Mouse (Mus musculus) heart, embryonic 10.5 days (tissue): Measurements from ENCODE around the gene Cdk18. TPM values are rescaled to one million over a fixed set of nuclear protein-coding genes. Genes with fewer than 3 reads are reported as not detected.

Experiments
- DNase-seq: peaks from one replicate; pipeline ENCODE4 v3.0.0-alpha.2; 2017; ENCODE audit warnings: low spot score
- H3K27ac ChIP-seq: fragments of 300-500 bp; sonication (generic); 2 replicates; pipeline ENCODE4 v1.5.1; 2016; ENCODE audit warnings: mild to moderate bottlenecking
- H3K27me3 ChIP-seq: fragments of 300-500 bp; sonication (generic); 2 replicates; pipeline ENCODE4 v1.6.1; 2016; ENCODE audit warnings: mild to moderate bottlenecking; ENCODE audit not compliant: poor library complexity, insufficient read depth, severe bottlenecking
- H3K36me3 ChIP-seq: fragments of 300-500 bp; sonication (generic); 2 replicates; pipeline ENCODE4 v1.6.1; 2016; ENCODE audit warnings: mild to moderate bottlenecking, moderate library complexity
- H3K4me1 ChIP-seq: fragments of 300-500 bp; sonication (generic); 2 replicates; pipeline ENCODE4 v1.6.1; 2016; ENCODE audit warnings: mild to moderate bottlenecking
- H3K4me3 ChIP-seq: fragments of 300-500 bp; sonication (generic); 2 replicates; pipeline ENCODE4 v1.5.1; 2016; ENCODE audit warnings: mild to moderate bottlenecking, moderate library complexity
- H3K9me3 ChIP-seq: fragments of 300-500 bp; sonication (generic); 2 replicates; pipeline ENCODE4 v1.6.1; 2016; ENCODE audit warnings: mild to moderate bottlenecking, moderate library complexity
- WGBS: fragments of 180-500 bp; shearing (Covaris S2); methylation state at CpG from one replicate; pipeline ENCODE4 v1.1.7; 2016; 5-methylcytosine and 5-hydroxymethylcytosine counted together
- polyA plus RNA-seq: library from polyadenylated mRNA; unstranded; fragments of >200 nt; fragmentation: Nextera tagmentation; extraction: Ambion mirVana; gene quantifications from 2 replicates; pipeline ENCODE4 v1.2.1, GENCODE M21; 2016

The Cdk18 gene
- polyA plus RNA-seq, 1 experiment from 2014 or later = 6.8 TPM

GRCm38 (mm10) chr1:132144223-132144622, 4.7 kb upstream of the Cdk18 start:
- Histone ChIP-seq H3K27ac (no peak overlapping the region), H3K36me3 (no peaks in the 10 kb centered on the region), H3K9me3 (no peaks in the 10 kb centered on the region), H3K27me3 (peaks cover 7% of the 10 kb centered on the region), H3K4me1 (peaks cover 23% of the 10 kb centered on the region), H3K4me3 (no peak overlapping the region)
- 44% methylated on average over 2 of the region's 2 CpGs for whole genome bisulfite sequencing
- DNase-seq = no peak

GRCm38 (mm10) chr1:132143730-132144129, 4.2 kb upstream of the Cdk18 start:
- WGBS = 76% methylated on average over 4 of the region's 4 CpGs
- H3K36me3 ChIP-seq = no peaks in the 10 kb centered on the region
- H3K27ac ChIP-seq = no peak overlapping the region
- H3K4me1 ChIP-seq = peaks cover 27% of the 10 kb centered on the region
- H3K4me3 ChIP-seq = no peak overlapping the region
- DNase-seq = no peak
- no peaks in the 10 kb centered on the region for H3K9me3 ChIP-seq
- peaks cover 7% of the 10 kb centered on the region for H3K27me3 ChIP-seq

GRCm38 (mm10) chr1:132143079-132143478, 3.6 kb upstream of the Cdk18 start:
- no peaks in the 10 kb centered on the region for H3K9me3 ChIP-seq
- no peak overlapping the region for H3K27ac ChIP-seq
- H3K4me3 ChIP-seq = no peak overlapping the region
- no peaks in the 10 kb centered on the region for H3K36me3 ChIP-seq
- DNase-seq = no peak
- H3K27me3 ChIP-seq = peaks cover 13% of the 10 kb centered on the region
- WGBS = 58% methylated on average over 5 of the region's 5 CpGs
- H3K4me1 ChIP-seq = peaks cover 34% of the 10 kb centered on the region

GRCm38 (mm10) chr1:132141753-132142152, 2.3 kb upstream of the Cdk18 start:
- no peak for DNase-seq
- Histone ChIP-seq H3K9me3 (no peaks in the 10 kb centered on the region), H3K27me3 (peaks cover 25% of the 10 kb centered on the region), H3K4me3 (no peak overlapping the region), H3K4me1 (peaks cover 38% of the 10 kb centered on the region), H3K27ac (0 out of 2 replicates have a peak overlapping the region, but pooled peaks have one; percentile 7), H3K36me3 (no peaks in the 10 kb centered on the region)
- 64% methylated on average over 13 of the region's 13 CpGs for WGBS

- Histone ChIP-seq H3K9me3 (no peaks in the 10 kb centered on the region), H3K36me3 (no peaks in the 10 kb centered on the region)
- 68% methylated on average over 2 of the region's 2 CpGs for WGBS
These were observed 1.7 kb upstream of the Cdk18 start for GRCm38 (mm10) chr1:132141166-132141565.

GRCm38 (mm10) chr1:132140574-132140973, 1.1 kb upstream of the Cdk18 start:
- WGBS = 58% methylated on average over 4 of the region's 4 CpGs
- H3K36me3 ChIP-seq = no peaks in the 10 kb centered on the region
- no peak for DNase-seq
- no peaks in the 10 kb centered on the region for H3K9me3 ChIP-seq
- H3K4me1 ChIP-seq = peaks cover 40% of the 10 kb centered on the region
- H3K27me3 ChIP-seq = peaks cover 25% of the 10 kb centered on the region
- no peak overlapping the region for H3K27ac ChIP-seq
- no peak overlapping the region for H3K4me3 ChIP-seq

More at GRCm38 (mm10) chr1:132141166-132141565, 1.7 kb upstream of the Cdk18 start:
- Histone ChIP-seq H3K4me1 (peaks cover 38% of the 10 kb centered on the region), H3K4me3 (no peak overlapping the region), H3K27me3 (peaks cover 25% of the 10 kb centered on the region), H3K27ac (0 out of 2 replicates have a peak overlapping the region, but pooled peaks have one; percentile 7)
- DNase-seq = no peak

GRCm38 (mm10) chr1:132140171-132140570, 687 bp upstream of the Cdk18 start:
- no peaks in the 10 kb centered on the region for H3K9me3 ChIP-seq
- no peak for DNase-seq
- WGBS = 55% methylated on average over 10 of the region's 10 CpGs
- H3K36me3 ChIP-seq = no peaks in the 10 kb centered on the region
- peak overlapping the region; percentile 85; the same call in 1 of the 2 replicates for H3K4me3 ChIP-seq
- no peak overlapping the region for H3K27ac ChIP-seq
- peaks cover 25% of the 10 kb centered on the region for H3K27me3 ChIP-seq
- peaks cover 44% of the 10 kb centered on the region for H3K4me1 ChIP-seq

- WGBS = 3% methylated on average over 35 of the region's 35 CpGs
- DNase-seq = no peak
- peaks cover 54% of the 10 kb centered on the region for H3K4me1 ChIP-seq
- H3K27me3 ChIP-seq = peaks cover 25% of the 10 kb centered on the region
- H3K27ac ChIP-seq = peak overlapping the region; percentile 89
- no peaks in the 10 kb centered on the region for H3K36me3 ChIP-seq
- peak overlapping the region; percentile 85 for H3K4me3 ChIP-seq
- H3K9me3 ChIP-seq = no peaks in the 10 kb centered on the region
These were observed 688 bp downstream of the Cdk18 start for GRCm38 (mm10) chr1:132138576-132139415.

- no peak for DNase-seq
- Histone ChIP-seq H3K4me1 (peaks cover 58% of the 10 kb centered on the region), H3K9me3 (no peaks in the 10 kb centered on the region), H3K36me3 (no peaks in the 10 kb centered on the region), H3K4me3 (peak overlapping the region; percentile 85), H3K27ac (peak overlapping the region; percentile 89), H3K27me3 (peaks cover 25% of the 10 kb centered on the region)
- 50% methylated on average over 9 of the region's 9 CpGs for WGBS
These were observed 1.4 kb downstream of the Cdk18 start for GRCm38 (mm10) chr1:132137935-132138575.

GRCm38 (mm10) chr1:132136847-132137246, 2.6 kb downstream of the Cdk18 start:
- DNase-seq = no peak
- Histone ChIP-seq H3K9me3 (no peaks in the 10 kb centered on the region), H3K36me3 (no peaks in the 10 kb centered on the region), H3K4me3 (no peak overlapping the region), H3K27me3 (peaks cover 21% of the 10 kb centered on the region), H3K4me1 (peaks cover 66% of the 10 kb centered on the region), H3K27ac (no peak overlapping the region; the same call in 1 of the 2 replicates)
- WGBS = 97% methylated on average over 3 of the region's 3 CpGs

- 78% methylated on average over 7 of the region's 7 CpGs for WGBS
- no peaks in the 10 kb centered on the region for H3K36me3 ChIP-seq
- no peak for DNase-seq
- peaks cover 26% of the 10 kb centered on the region for H3K27me3 ChIP-seq
- H3K4me1 ChIP-seq = peaks cover 63% of the 10 kb centered on the region
- peaks cover 3% of the 10 kb centered on the region; the same call in 1 of the 2 replicates for H3K9me3 ChIP-seq
- peak overlapping the region; percentile 17; the same call in 1 of the 2 replicates for H3K27ac ChIP-seq
- H3K4me3 ChIP-seq = no peak overlapping the region
These were observed 3.9 kb downstream of the Cdk18 start for GRCm38 (mm10) chr1:132135631-132136030.

- no peak for DNase-seq
- no peak overlapping the region for H3K4me3 ChIP-seq
- WGBS = 64% methylated on average over 7 of the region's 7 CpGs
- H3K36me3 ChIP-seq = no peaks in the 10 kb centered on the region
- peaks cover 3% of the 10 kb centered on the region; the same call in 1 of the 2 replicates for H3K9me3 ChIP-seq
- H3K27ac ChIP-seq = peak overlapping the region; percentile 18; the same call in 1 of the 2 replicates
- peaks cover 5% of the 10 kb centered on the region for H3K27me3 ChIP-seq
- H3K4me1 ChIP-seq = peaks cover 49% of the 10 kb centered on the region
These were observed 11.2 kb downstream of the Cdk18 start for GRCm38 (mm10) chr1:132128311-132128710.
